Mouse (Mus musculus) erythroblast, embryonic 14.5 days (primary cell): ENCODE measurements around the gene Sphk2.

Experiments
- GATA1 ChIP-seq: IDR thresholded peaks from 2 replicates; pipeline ENCODE4 v1.6.1; 2012; ENCODE audit warnings: low read length, inconsistent platforms, mixed read lengths
- TAL1 ChIP-seq: IDR thresholded peaks from 3 replicates; pipeline ENCODE4 v1.6.1; 2012; ENCODE audit warnings: low read length, inconsistent platforms, mixed read lengths

- TF ChIP-seq TAL1, result no peak
- TF ChIP-seq GATA1, result no peak
Measured at GRCm38 (mm10) chr7:45701072-45701471, 16.7 kb downstream of the Sphk2 start.
